Mouse (Mus musculus): ENCODE measurements around the gene Tenm2. TPM values are rescaled to one million over a fixed set of nuclear protein-coding genes. Genes with fewer than 3 reads are reported as not detected.

Tenm2 gene
- polyA plus RNA-seq, 1 experiment: 0.32 TPM

- no peak for TF ChIP-seq CTCF (IDR thresholded peaks at IDR 0.05; ENCODE audit: control insufficient read depth, insufficient read depth, insufficient replicate concordance, low read depth, low read length)
- no peak for TF ChIP-seq POLR2A (IDR thresholded peaks at IDR 0.05; ENCODE audit: control insufficient read depth, low read depth, low read length)
- no peak overlapping the region for H3K27ac ChIP-seq (ENCODE audit: control insufficient read depth, insufficient read depth, low read depth, low read length)
- no peaks in the 10 kb centered on the region for H3K27me3 ChIP-seq (ENCODE audit: control insufficient read depth, insufficient read depth, low read length)
- H3K36me3 ChIP-seq (ENCODE audit: control insufficient read depth, insufficient read depth, low read length): no peaks in the 10 kb centered on the region
- H3K4me1 ChIP-seq (ENCODE audit: control insufficient read depth, insufficient read depth, low read length): no peaks in the 10 kb centered on the region
- no peak overlapping the region for H3K4me3 ChIP-seq (ENCODE audit: control insufficient read depth, low read depth, low read length)
Observed at GRCm38 (mm10) chr11:36799409-36799808, 436.4 kb downstream of the Tenm2 start.

GRCm38 (mm10) chr11:36758009-36758408, 477.8 kb downstream of the Tenm2 start:
- Histone ChIP-seq H3K4me3 (ENCODE audit: control insufficient read depth, low read depth, low read length) (no peak overlapping the region), H3K4me1 (ENCODE audit: control insufficient read depth, insufficient read depth, low read length) (no peaks in the 10 kb centered on the region), H3K36me3 (ENCODE audit: control insufficient read depth, insufficient read depth, low read length) (no peaks in the 10 kb centered on the region), H3K27ac (ENCODE audit: control insufficient read depth, insufficient read depth, low read depth, low read length) (no peak overlapping the region), H3K27me3 (ENCODE audit: control insufficient read depth, insufficient read depth, low read length) (no peaks in the 10 kb centered on the region)
- TF ChIP-seq POLR2A (IDR thresholded peaks at IDR 0.05; ENCODE audit: control insufficient read depth, low read depth, low read length) (no peak), CTCF (IDR thresholded peaks at IDR 0.05; ENCODE audit: control insufficient read depth, insufficient read depth, insufficient replicate concordance, low read depth, low read length) (no peak)

GRCm38 (mm10) chr11:36746286-36746685, 489.5 kb downstream of the Tenm2 start:
- TF ChIP-seq POLR2A (IDR thresholded peaks at IDR 0.05; ENCODE audit: control insufficient read depth, low read depth, low read length) (no peak), CTCF (IDR thresholded peaks at IDR 0.05; ENCODE audit: control insufficient read depth, insufficient read depth, insufficient replicate concordance, low read depth, low read length) (no peak)
- H3K4me1 ChIP-seq (ENCODE audit: control insufficient read depth, insufficient read depth, low read length): no peaks in the 10 kb centered on the region
- no peak overlapping the region for H3K27ac ChIP-seq (ENCODE audit: control insufficient read depth, insufficient read depth, low read depth, low read length)
- H3K4me3 ChIP-seq (ENCODE audit: control insufficient read depth, low read depth, low read length): no peak overlapping the region
- no peaks in the 10 kb centered on the region for H3K27me3 ChIP-seq (ENCODE audit: control insufficient read depth, insufficient read depth, low read length)
- H3K36me3 ChIP-seq (ENCODE audit: control insufficient read depth, insufficient read depth, low read length): no peaks in the 10 kb centered on the region

GRCm38 (mm10) chr11:36727800-36728199, 508.0 kb downstream of the Tenm2 start:
- no peaks in the 10 kb centered on the region for H3K36me3 ChIP-seq (ENCODE audit: control insufficient read depth, insufficient read depth, low read length)
- TF ChIP-seq POLR2A (IDR thresholded peaks at IDR 0.05; ENCODE audit: control insufficient read depth, low read depth, low read length) (no peak), CTCF (IDR thresholded peaks at IDR 0.05; ENCODE audit: control insufficient read depth, insufficient read depth, insufficient replicate concordance, low read depth, low read length) (no peak)
- H3K4me3 ChIP-seq (ENCODE audit: control insufficient read depth, low read depth, low read length): no peak overlapping the region
- no peaks in the 10 kb centered on the region for H3K4me1 ChIP-seq (ENCODE audit: control insufficient read depth, insufficient read depth, low read length)
- no peak overlapping the region for H3K27ac ChIP-seq (ENCODE audit: control insufficient read depth, insufficient read depth, low read depth, low read length)
- no peaks in the 10 kb centered on the region for H3K27me3 ChIP-seq (ENCODE audit: control insufficient read depth, insufficient read depth, low read length)

GRCm38 (mm10) chr11:36702881-36703280, 532.9 kb downstream of the Tenm2 start:
- Histone ChIP-seq H3K27ac (ENCODE audit: control insufficient read depth, insufficient read depth, low read depth, low read length) (no peak overlapping the region), H3K4me3 (ENCODE audit: control insufficient read depth, low read depth, low read length) (no peak overlapping the region), H3K27me3 (ENCODE audit: control insufficient read depth, insufficient read depth, low read length) (no peaks in the 10 kb centered on the region), H3K36me3 (ENCODE audit: control insufficient read depth, insufficient read depth, low read length) (no peaks in the 10 kb centered on the region), H3K4me1 (ENCODE audit: control insufficient read depth, insufficient read depth, low read length) (no peaks in the 10 kb centered on the region)
- TF ChIP-seq POLR2A (IDR thresholded peaks at IDR 0.05; ENCODE audit: control insufficient read depth, low read depth, low read length) (no peak), CTCF (IDR thresholded peaks at IDR 0.05; ENCODE audit: control insufficient read depth, insufficient read depth, insufficient replicate concordance, low read depth, low read length) (no peak)

- Histone ChIP-seq H3K27ac (ENCODE audit: control insufficient read depth, insufficient read depth, low read depth, low read length) (no peak overlapping the region), H3K27me3 (ENCODE audit: control insufficient read depth, insufficient read depth, low read length) (no peaks in the 10 kb centered on the region), H3K4me1 (ENCODE audit: control insufficient read depth, insufficient read depth, low read length) (no peaks in the 10 kb centered on the region; the same call in 1 of the 2 replicates), H3K4me3 (ENCODE audit: control insufficient read depth, low read depth, low read length) (no peak overlapping the region), H3K36me3 (ENCODE audit: control insufficient read depth, insufficient read depth, low read length) (no peaks in the 10 kb centered on the region)
- TF ChIP-seq CTCF (IDR thresholded peaks at IDR 0.05; ENCODE audit: control insufficient read depth, insufficient read depth, insufficient replicate concordance, low read depth, low read length): no peak
- no peak for TF ChIP-seq POLR2A (IDR thresholded peaks at IDR 0.05; ENCODE audit: control insufficient read depth, low read depth, low read length)
Observed at GRCm38 (mm10) chr11:36700951-36701350, 534.8 kb downstream of the Tenm2 start.

GRCm38 (mm10) chr11:36700131-36700530, 535.6 kb downstream of the Tenm2 start:
- Histone ChIP-seq H3K4me1 (ENCODE audit: control insufficient read depth, insufficient read depth, low read length) (no peaks in the 10 kb centered on the region; the same call in 1 of the 2 replicates), H3K36me3 (ENCODE audit: control insufficient read depth, insufficient read depth, low read length) (no peaks in the 10 kb centered on the region), H3K4me3 (ENCODE audit: control insufficient read depth, low read depth, low read length) (no peak overlapping the region), H3K27ac (ENCODE audit: control insufficient read depth, insufficient read depth, low read depth, low read length) (no peak overlapping the region), H3K27me3 (ENCODE audit: control insufficient read depth, insufficient read depth, low read length) (no peaks in the 10 kb centered on the region)
- TF ChIP-seq POLR2A (IDR thresholded peaks at IDR 0.05; ENCODE audit: control insufficient read depth, low read depth, low read length) (no peak), CTCF (IDR thresholded peaks at IDR 0.05; ENCODE audit: control insufficient read depth, insufficient read depth, insufficient replicate concordance, low read depth, low read length) (no peak)

GRCm38 (mm10) chr11:36698268-36698667, 537.5 kb downstream of the Tenm2 start:
- Histone ChIP-seq H3K27me3 (ENCODE audit: control insufficient read depth, insufficient read depth, low read length) (no peaks in the 10 kb centered on the region), H3K4me3 (ENCODE audit: control insufficient read depth, low read depth, low read length) (no peak overlapping the region), H3K36me3 (ENCODE audit: control insufficient read depth, insufficient read depth, low read length) (no peaks in the 10 kb centered on the region), H3K4me1 (ENCODE audit: control insufficient read depth, insufficient read depth, low read length) (no peaks in the 10 kb centered on the region; the same call in 1 of the 2 replicates), H3K27ac (ENCODE audit: control insufficient read depth, insufficient read depth, low read depth, low read length) (no peak overlapping the region)
- TF ChIP-seq POLR2A (IDR thresholded peaks at IDR 0.05; ENCODE audit: control insufficient read depth, low read depth, low read length) (no peak), CTCF (IDR thresholded peaks at IDR 0.05; ENCODE audit: control insufficient read depth, insufficient read depth, insufficient replicate concordance, low read depth, low read length) (no peak)

Measured in testis, adult 2 months (tissue).